Comparison of ENCODE assay signal across 25 mouse cellular contexts in genomic region chr9:60543422-60544015, GRCm38 (mm10). TPM values are rescaled to one million over a fixed set of nuclear protein-coding genes. Genes with fewer than 3 reads are reported as not detected.
DNase-seq lines count a peak whose midpoint lies in the region; ATAC-seq and TF ChIP-seq lines count a peak whose summit lies in the region.
"Had no signal": no experiment of that assay in that cellular context is flagged by ENCODE, and none has a peak within 500 bp of the region (broad histone marks: within the 10 kb centered on the region; RNA-seq: fewer than 3 reads in every experiment).

No protein-coding gene starts in this region.

- H3K4me3 ChIP-seq in lung, embryonic 14.5 days (ENCODE audit: low read depth, low read length) = no peak overlapping the region
- H3K4me3 ChIP-seq in stomach, embryonic 16.5 days (replicated peaks; ENCODE audit: low read length) = no peak overlapping the region
- H3K4me3 ChIP-seq: embryonic facial prominence, embryonic 15.5 days; heart, embryonic 13.5 days; hindbrain, embryonic 12.5 days; limb, embryonic 12.5 days; liver, embryonic 12.5 days; neural tube, embryonic 12.5 days had no signal

- H3K4me1 ChIP-seq in lung, embryonic 14.5 days (ENCODE audit: insufficient read depth) = peaks cover 3% of the 10 kb centered on the region; the same call in 1 of the 2 replicates
- 0 out of 2 replicates have a peak, but pooled peaks cover 2% of the 10 kb centered on the region for H3K4me1 ChIP-seq in stomach, embryonic 16.5 days (ENCODE audit: control insufficient read depth, insufficient read depth, low read length)
- H3K4me1 ChIP-seq: hindbrain, embryonic 12.5 days; neural tube, embryonic 12.5 days had no signal

- intact Hi-C loops in left cerebral cortex, postnatal 25 days (cut with DNase I) = no loop called here

- peak; percentile 59 for DNase-seq in lung, embryonic 14.5 days
- DNase-seq in lung, postnatal 25 days (ENCODE audit: low spot score) = no peak
- DNase-seq in R1 (ENCODE audit: low read depth, low spot score) = peak; percentile 28
- peak; percentile 70 for DNase-seq in forelimb bud, embryonic 11.5 days (ENCODE audit: low read depth, low spot score)
- DNase-seq in frontal cortex, postnatal 10 days (ENCODE audit: low spot score in 2 of 2) = no peak
- DNase-seq in left cerebral cortex, postnatal 25 days (ENCODE audit: low spot score in 2 of 2) = no peak
- DNase-seq: adrenal gland, postnatal 14 days; B cell, adult 2 months; cerebellum, adult 9-11 months; gastrocnemius, postnatal 10 days; heart, postnatal 14 days; midbrain, embryonic 14.5 days; right cerebral cortex, postnatal 14 days; thymus, postnatal 25 days had no signal

- no peaks in the 10 kb centered on the region for H3K27me3 ChIP-seq in lung, embryonic 14.5 days (ENCODE audit: insufficient read depth, low read length)
- H3K27me3 ChIP-seq in stomach, embryonic 16.5 days (ENCODE audit: control insufficient read depth, insufficient read depth, low read length) = no peaks in the 10 kb centered on the region
- H3K27me3 ChIP-seq: CH12.LX; embryonic facial prominence, embryonic 15.5 days; heart, embryonic 13.5 days; hindbrain, embryonic 12.5 days; limb, embryonic 12.5 days; liver, embryonic 12.5 days; neural tube, embryonic 12.5 days had no signal

- H3K4me2 ChIP-seq in lung, embryonic 14.5 days = no peak overlapping the region
- H3K4me2 ChIP-seq in stomach, embryonic 16.5 days (ENCODE audit: low read depth, low read length) = no peak overlapping the region
- H3K4me2 ChIP-seq: embryonic facial prominence, embryonic 15.5 days; heart, embryonic 13.5 days; hindbrain, embryonic 12.5 days; limb, embryonic 12.5 days; liver, embryonic 12.5 days; neural tube, embryonic 12.5 days had no signal

- H3K27ac ChIP-seq in lung, embryonic 14.5 days (ENCODE audit: low read depth) = no peak overlapping the region
- H3K27ac ChIP-seq in stomach, embryonic 16.5 days (ENCODE audit: low read length) = peak overlapping the region; percentile 26
- H3K27ac ChIP-seq: embryonic facial prominence, embryonic 15.5 days; heart, embryonic 13.5 days; hindbrain, embryonic 12.5 days; limb, embryonic 12.5 days; liver, embryonic 12.5 days; neural tube, embryonic 12.5 days had no signal

- 37% methylated on average over 7 of the region's 7 CpGs for WGBS in lung, embryonic 14.5 days
- WGBS in stomach, embryonic 16.5 days = 38% methylated on average over 7 of the region's 7 CpGs

- H3K36me3 ChIP-seq in lung, embryonic 14.5 days (ENCODE audit: insufficient read depth) = no peaks in the 10 kb centered on the region
- no peaks in the 10 kb centered on the region for H3K36me3 ChIP-seq in stomach, embryonic 16.5 days (ENCODE audit: control insufficient read depth, insufficient read depth, low read length)
- H3K36me3 ChIP-seq: embryonic facial prominence, embryonic 15.5 days; heart, embryonic 13.5 days; hindbrain, embryonic 12.5 days; limb, embryonic 12.5 days; liver, embryonic 12.5 days; neural tube, embryonic 12.5 days had no signal

- H3K9me3 ChIP-seq in lung, embryonic 14.5 days (ENCODE audit: low read depth, low read length) = no peaks in the 10 kb centered on the region
- H3K9me3 ChIP-seq in stomach, embryonic 16.5 days (replicated peaks; ENCODE audit: control insufficient read depth, low read length) = no peaks in the 10 kb centered on the region
- H3K9me3 ChIP-seq: embryonic facial prominence, embryonic 15.5 days; heart, embryonic 13.5 days; hindbrain, embryonic 12.5 days; limb, embryonic 12.5 days; liver, embryonic 12.5 days; neural tube, embryonic 12.5 days had no signal

- H3K9ac ChIP-seq in lung, embryonic 14.5 days = no peak overlapping the region
- H3K9ac ChIP-seq in stomach, embryonic 16.5 days (ENCODE audit: low read length) = no peak overlapping the region
- H3K9ac ChIP-seq: embryonic facial prominence, embryonic 15.5 days; heart, embryonic 13.5 days; hindbrain, embryonic 12.5 days; limb, embryonic 12.5 days; liver, embryonic 12.5 days; neural tube, embryonic 12.5 days had no signal

- ATAC-seq in lung, embryonic 14.5 days (ENCODE audit: insufficient read depth) = no peak
- ATAC-seq in stomach, embryonic 16.5 days (ENCODE audit: insufficient read depth, low FRiP score) = peak; percentile 51; the same call in 1 of the 2 replicates
- ATAC-seq: forebrain, embryonic 14.5 days; intestine, postnatal 0 days; liver, embryonic 12.5 days had no signal

- TF ChIP-seq CTCF in lung, embryonic 14.5 days (IDR thresholded peaks at IDR 0.05; ENCODE audit: low read depth) = no peak

RNA-seq across cellular contexts. Expression of gene Thsd4, which starts 21.7 kb away (rescaled TPM):
- polyA plus RNA-seq in lung, embryonic 14.5 days (2014; fragmentation: Nextera tagmentation; extraction: Ambion mirVana) = 16.5 and 18.5 TPM in 2 replicates
- 18.7 and 20.0 TPM in 2 replicates for polyA plus RNA-seq in stomach, embryonic 16.5 days (2015; fragmentation: Nextera tagmentation; extraction: Ambion mirVana)
- 1 to 10 TPM; 4.7 to 6.2 TPM for total RNA-seq in left cerebral cortex, postnatal 25 days (2021)
- total RNA-seq: CH12.LX; granulocyte monocyte progenitor cell, adult 5-6 weeks had no signal

Comparison
In these comparisons a context has a peak if more than half of its experiments do, and no peak if none do; other contexts are left out.
1. DNase-seq: peak in lung, embryonic 14.5 days (single experiment), R1 (single experiment) and forelimb bud, embryonic 11.5 days (single experiment); none in lung, postnatal 25 days (single experiment), frontal cortex, postnatal 10 days (0 of 2) and left cerebral cortex, postnatal 25 days (0 of 2).